Mouse (Mus musculus) MEL-GATA-1-ER (cell line): ENCODE data around the gene Gm11009.
"Not testable (repeated sequence)": the region's sequence is repeated elsewhere in the genome, so short reads cannot be mapped to it uniquely, and the experiment has no call there.

Experiments
- DNase-seq: peaks from one replicate; pipeline ENCODE4 v3.0.0-alpha.2; 2012; ENCODE audit warnings: low read depth; ENCODE audit errors: extremely low read depth

The Gm11009 gene

DNA sequence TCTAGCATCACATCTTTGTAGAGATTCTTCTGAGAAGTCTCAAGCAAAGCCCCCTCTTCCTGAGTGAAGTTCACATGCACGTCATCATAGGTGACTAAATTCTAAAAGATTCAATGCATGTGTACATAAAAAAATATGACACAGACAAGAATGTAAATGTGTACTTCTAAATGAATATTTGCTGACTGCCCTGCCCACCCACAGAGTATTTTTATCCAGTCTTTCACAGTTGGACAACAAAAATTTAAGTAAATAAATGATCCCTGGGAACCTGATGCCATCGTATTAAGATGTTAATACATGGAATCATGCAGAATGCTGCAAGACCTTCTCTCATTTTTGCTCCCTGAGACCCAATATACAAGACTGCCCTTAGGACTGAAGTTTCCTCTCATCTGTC is at the start of gene Gm11009:
Gm11009 (minus strand) TSS at position 101 of the 400 bp plus-strand sequence.
- DNase-seq = not testable (repeated sequence)
